Mouse (Mus musculus) WW6 (cell line): ENCODE measurements around the gene Adprm.
"Not testable (repeated sequence)": the region's sequence is repeated elsewhere in the genome, so short reads cannot be mapped to it uniquely, and the experiment has no call there.

Experiments used
- DNase-seq: peaks from one replicate; pipeline ENCODE4 v3.0.0-alpha.2; 2013; ENCODE audit warnings: low read depth, low spot score

Adprm gene

GRCm38 (mm10) chr11:67052321-67052952 lies at the start of gene Adprm, which contains the start of gene Sco1:
Adprm (minus strand) TSS chr11:67052594.
Sco1 (plus strand) TSS chr11:67052670.
- DNase-seq = peak; percentile 87

- DNase-seq = no peak
Observed at GRCm38 (mm10) chr11:67101713-67102112, 49.3 kb upstream of the Adprm start.

GRCm38 (mm10) chr11:67100169-67100568 lies 47.8 kb upstream of the Adprm start:
- DNase-seq = no peak

GRCm38 (mm10) chr11:67099241-67099640 lies 46.8 kb upstream of the Adprm start:
- DNase-seq = no peak

- no peak for DNase-seq
Observed at GRCm38 (mm10) chr11:67098427-67098826, 46.0 kb upstream of the Adprm start.

- no peak for DNase-seq
Observed at GRCm38 (mm10) chr11:67097709-67098108, 45.3 kb upstream of the Adprm start.

GRCm38 (mm10) chr11:67094470-67094869 lies 42.1 kb upstream of the Adprm start:
- DNase-seq = no peak

GRCm38 (mm10) chr11:67093652-67094051 lies 41.3 kb upstream of the Adprm start:
- no peak for DNase-seq

- DNase-seq = no peak
Observed at GRCm38 (mm10) chr11:67093201-67093600, 40.8 kb upstream of the Adprm start.

- not testable (repeated sequence) for DNase-seq
Observed at GRCm38 (mm10) chr11:67092354-67092753, 40.0 kb upstream of the Adprm start.

GRCm38 (mm10) chr11:67087225-67087624 lies 34.8 kb upstream of the Adprm start:
- DNase-seq = no peak

GRCm38 (mm10) chr11:67086467-67087164 lies 34.2 kb upstream of the Adprm start:
- DNase-seq = no peak

- DNase-seq = peak; percentile 70
Observed at GRCm38 (mm10) chr11:67085489-67085888, 33.1 kb upstream of the Adprm start.

GRCm38 (mm10) chr11:67083712-67084340 lies 31.4 kb upstream of the Adprm start:
- no peak for DNase-seq

- DNase-seq = no peak
Observed at GRCm38 (mm10) chr11:67083239-67083638, 30.8 kb upstream of the Adprm start.

GRCm38 (mm10) chr11:67082793-67083192 lies 30.4 kb upstream of the Adprm start:
- DNase-seq = no peak

- no peak for DNase-seq
Observed at GRCm38 (mm10) chr11:67082188-67082587, 29.8 kb upstream of the Adprm start.

- DNase-seq = no peak
Observed at GRCm38 (mm10) chr11:67081125-67081649, 28.8 kb upstream of the Adprm start.

GRCm38 (mm10) chr11:67080168-67080567 lies 27.8 kb upstream of the Adprm start:
- DNase-seq = peak; percentile 67

- DNase-seq = no peak
Observed at GRCm38 (mm10) chr11:67079740-67080139, 27.3 kb upstream of the Adprm start.

- no peak for DNase-seq
Observed at GRCm38 (mm10) chr11:67078888-67079287, 26.5 kb upstream of the Adprm start.

GRCm38 (mm10) chr11:67078000-67078399 lies 25.6 kb upstream of the Adprm start, which contains the start of gene Myh3:
Myh3 (plus strand) TSS chr11:67078300.
- no peak for DNase-seq
